Mouse (Mus musculus) CH12.LX (cell line): Measurements from ENCODE around the gene Micall2. TPM values are rescaled to one million over a fixed set of nuclear protein-coding genes. Genes with fewer than 3 reads are reported as not detected.

Experiments
- DNase-seq: peaks from one replicate; pipeline ENCODE4 v3.0.0-alpha.2; 2013; ENCODE audit errors: extremely low read depth
- H3K27ac ChIP-seq: 2 replicates; pipeline ENCODE4 v1.5.1; 2012; ENCODE audit warnings: low read depth, mild to moderate bottlenecking, control low read depth, moderate library complexity; ENCODE audit not compliant: insufficient read depth
- H3K27me3 ChIP-seq: replicated peaks from 2 replicates; pipeline ENCODE3; 2012; ENCODE audit warnings: inconsistent platforms
- H3K36me3 ChIP-seq, 2 experiments: replicated peaks in 1 of 2; 2 replicates each; pipeline versions ENCODE3 to v1.6.1; 2012; ENCODE audit warnings: inconsistent platforms in 1 of 2, low read length in 1 of 2, mild to moderate bottlenecking in 1 of 2, mixed read lengths in 1 of 2, moderate library complexity in 1 of 2; ENCODE audit not compliant: control insufficient read depth in 1 of 2, insufficient read depth in 1 of 2
- H3K4me1 ChIP-seq, 2 experiments: 2 replicates each; pipeline ENCODE4 v1.6.1; 2012; ENCODE audit warnings: inconsistent platforms in 1 of 2, moderate library complexity in 1 of 2; ENCODE audit not compliant: insufficient read depth in 2 of 2, control insufficient read depth in 1 of 2
- H3K4me2 ChIP-seq: 2 replicates; pipeline ENCODE4 v1.6.1; 2012; ENCODE audit warnings: low read depth, mild to moderate bottlenecking, control low read depth; ENCODE audit not compliant: poor library complexity, insufficient read depth, severe bottlenecking
- H3K4me3 ChIP-seq, 3 experiments: fragments of 150-350 bp in 1 of 3; sonication (generic) in 1 of 3; replicated peaks in 1 of 3; 2 replicates each; pipeline versions ENCODE3 to v1.5.1; 2011 to 2012; ENCODE audit warnings: low read depth in 2 of 3, low read length in 2 of 3, mild to moderate bottlenecking in 2 of 3, moderate library complexity in 2 of 3, control low read depth in 1 of 3, improper control_type of control experiment in 1 of 3, inconsistent platforms in 1 of 3, mixed read lengths in 1 of 3; ENCODE audit not compliant: poor library complexity in 1 of 3
- H3K79me2 ChIP-seq: replicated peaks from 2 replicates; pipeline ENCODE4 v1.6.1; 2012; ENCODE audit warnings: mild to moderate bottlenecking, moderate library complexity; ENCODE audit not compliant: control insufficient read depth, poor library complexity, insufficient read depth, severe bottlenecking; ENCODE audit errors: extremely low read depth
- H3K9ac ChIP-seq: 2 replicates; pipeline ENCODE4 v1.6.1; 2012; ENCODE audit warnings: low read depth, mild to moderate bottlenecking, control low read depth, moderate library complexity; ENCODE audit not compliant: insufficient read depth
- H3K9me3 ChIP-seq: replicated peaks from 2 replicates; pipeline ENCODE3; 2012; ENCODE audit warnings: low read length, inconsistent platforms, mixed read lengths
- BHLHE40 ChIP-seq: IDR thresholded peaks from 2 replicates; pipeline ENCODE4 v1.6.1; 2011; ENCODE audit warnings: mild to moderate bottlenecking, low read depth, low read length, improper control_type of control experiment
- CHD2 ChIP-seq: IDR thresholded peaks from 2 replicates; pipeline ENCODE4 v1.6.1; 2011; ENCODE audit warnings: low read length, improper control_type of control experiment
- CTCF ChIP-seq, 2 experiments: IDR thresholded peaks in 1 of 2; conservative IDR thresholded peaks in 1 of 2; 2 replicates each; pipeline ENCODE4 v1.5.1; 2011 to 2012; ENCODE audit warnings: low read depth in 2 of 2, low read length in 2 of 2, improper control_type of control experiment in 1 of 2, inconsistent platforms in 1 of 2, mild to moderate bottlenecking in 1 of 2, moderate library complexity in 1 of 2
- ELF1 ChIP-seq: IDR thresholded peaks from 2 replicates; pipeline ENCODE4 v1.6.1; 2014; ENCODE audit warnings: low read depth, mild to moderate bottlenecking, inconsistent platforms, low read length, improper control_type of control experiment
- GABPA ChIP-seq: IDR thresholded peaks from 2 replicates; pipeline ENCODE4 v1.6.1; 2012; ENCODE audit warnings: low read depth, low read length, improper control_type of control experiment, inconsistent platforms; ENCODE audit not compliant: insufficient replicate concordance
- HCFC1 ChIP-seq: IDR thresholded peaks from 2 replicates; pipeline ENCODE4 v1.6.1; 2012; ENCODE audit warnings: low read depth, mild to moderate bottlenecking, inconsistent platforms, low read length, improper control_type of control experiment
- IRF4 ChIP-seq: IDR thresholded peaks from 2 replicates; pipeline ENCODE4 v1.6.1; 2014; ENCODE audit warnings: low read depth, mild to moderate bottlenecking, inconsistent platforms, low read length, improper control_type of control experiment
- JUN ChIP-seq: IDR thresholded peaks from 2 replicates; pipeline ENCODE4 v1.6.1; 2011; ENCODE audit warnings: low read depth, mild to moderate bottlenecking, low read length, improper control_type of control experiment, moderate library complexity; ENCODE audit not compliant: insufficient read depth
- JUND ChIP-seq: conservative IDR thresholded peaks from 2 replicates; pipeline ENCODE4 v1.6.1; 2011; ENCODE audit warnings: low read depth, low read length, improper control_type of control experiment
- KAT2A ChIP-seq: IDR thresholded peaks from 2 replicates; pipeline ENCODE4 v1.6.1; 2012; ENCODE audit warnings: low read length, improper control_type of control experiment, inconsistent platforms; ENCODE audit not compliant: insufficient replicate concordance
- MAX ChIP-seq: IDR thresholded peaks from 2 replicates; pipeline ENCODE4 v1.6.1; 2011; ENCODE audit warnings: low read length, improper control_type of control experiment
- MAZ ChIP-seq: IDR thresholded peaks from 2 replicates; pipeline ENCODE4 v1.6.1; 2012; ENCODE audit warnings: low read depth, mild to moderate bottlenecking, inconsistent platforms, low read length, improper control_type of control experiment, moderate library complexity
- MEF2A ChIP-seq: IDR thresholded peaks from 2 replicates; pipeline ENCODE4 v1.6.1; 2014; ENCODE audit warnings: low read depth, mild to moderate bottlenecking, inconsistent platforms, low read length, improper control_type of control experiment, borderline replicate concordance
- MYC ChIP-seq: IDR thresholded peaks from 2 replicates; pipeline ENCODE4 v1.6.1; 2011; ENCODE audit warnings: low read depth, mild to moderate bottlenecking, improper control_type of control experiment, low read length
- NELFE ChIP-seq: IDR thresholded peaks from 2 replicates; pipeline ENCODE4 v1.6.1; 2011; ENCODE audit warnings: low read depth, low read length, improper control_type of control experiment
- PAX5 ChIP-seq: IDR thresholded peaks from 2 replicates; pipeline ENCODE4 v1.6.1; 2012; ENCODE audit warnings: low read length, inconsistent platforms, mixed read lengths
- POLR2A ChIP-seq: IDR thresholded peaks from 2 replicates; pipeline ENCODE4 v1.6.1; 2011; ENCODE audit warnings: low read depth, mild to moderate bottlenecking, improper control_type of control experiment, low read length
- POLR2AphosphoS2 ChIP-seq: IDR thresholded peaks from 2 replicates; pipeline ENCODE4 v1.6.1; 2011; ENCODE audit warnings: low read depth, low read length, improper control_type of control experiment
- SIN3A ChIP-seq: IDR thresholded peaks from 2 replicates; pipeline ENCODE4 v1.6.1; 2012; ENCODE audit warnings: low read length, improper control_type of control experiment, inconsistent platforms
- TBP ChIP-seq: conservative IDR thresholded peaks from 2 replicates; pipeline ENCODE4 v1.6.1; 2011; ENCODE audit warnings: low read depth, low read length, improper control_type of control experiment
- TCF12 ChIP-seq: IDR thresholded peaks from 2 replicates; pipeline ENCODE4 v1.6.1; 2014; ENCODE audit warnings: low read depth, mild to moderate bottlenecking, inconsistent platforms, low read length, improper control_type of control experiment
- USF2 ChIP-seq: conservative IDR thresholded peaks from 2 replicates; pipeline ENCODE4 v1.6.1; 2011; ENCODE audit warnings: low read depth, low read length, improper control_type of control experiment
- ZMIZ1 ChIP-seq: IDR thresholded peaks from 2 replicates; pipeline ENCODE4 v1.6.1; 2012; ENCODE audit warnings: low read depth, mild to moderate bottlenecking, inconsistent platforms, low read length, improper control_type of control experiment
- dilution Hi-C: fragments of 300-500 bp; cut with MboI; formaldehyde crosslinking; loops from 2 replicates; pipeline ENCODE4 v1.14.3; 2020; ENCODE audit warnings: low sequenced_read_pairs; ENCODE audit not compliant: extremely low pct_unique_long_range_greater_than_20kb, extremely low pct_ligation_motif_present
- in situ Hi-C: fragments of 300-500 bp; cut with MboI; formaldehyde crosslinking; loops from 3 replicates; pipeline ENCODE4 v1.14.3; 2019; ENCODE audit warnings: low sequenced_read_pairs, low pct_ligation_motif_present, low pct_unique_long_range_greater_than_20kb, mixed read lengths
- polyA plus RNA-seq: library from polyadenylated mRNA; unstranded; fragments of >175 nt; gene quantifications from 2 replicates; pipeline ENCODE4 v1.2.1, GENCODE M21; 2012; ENCODE audit warnings: low read depth; ENCODE audit not compliant: insufficient read length
- total RNA-seq, 2 experiments: library from RNA; depleted of rRNA; stranded (reverse); fragments of 300-350 nt in 1 of 2; fragments of >200 nt in 1 of 2; gene quantifications; 2 replicates each; pipeline ENCODE4 v1.2.3; 2012 to 2014

Micall2 gene
- total and polyA plus RNA-seq, 3 experiments = 1.3 to 3.0 (median 1.7) TPM

DNA sequence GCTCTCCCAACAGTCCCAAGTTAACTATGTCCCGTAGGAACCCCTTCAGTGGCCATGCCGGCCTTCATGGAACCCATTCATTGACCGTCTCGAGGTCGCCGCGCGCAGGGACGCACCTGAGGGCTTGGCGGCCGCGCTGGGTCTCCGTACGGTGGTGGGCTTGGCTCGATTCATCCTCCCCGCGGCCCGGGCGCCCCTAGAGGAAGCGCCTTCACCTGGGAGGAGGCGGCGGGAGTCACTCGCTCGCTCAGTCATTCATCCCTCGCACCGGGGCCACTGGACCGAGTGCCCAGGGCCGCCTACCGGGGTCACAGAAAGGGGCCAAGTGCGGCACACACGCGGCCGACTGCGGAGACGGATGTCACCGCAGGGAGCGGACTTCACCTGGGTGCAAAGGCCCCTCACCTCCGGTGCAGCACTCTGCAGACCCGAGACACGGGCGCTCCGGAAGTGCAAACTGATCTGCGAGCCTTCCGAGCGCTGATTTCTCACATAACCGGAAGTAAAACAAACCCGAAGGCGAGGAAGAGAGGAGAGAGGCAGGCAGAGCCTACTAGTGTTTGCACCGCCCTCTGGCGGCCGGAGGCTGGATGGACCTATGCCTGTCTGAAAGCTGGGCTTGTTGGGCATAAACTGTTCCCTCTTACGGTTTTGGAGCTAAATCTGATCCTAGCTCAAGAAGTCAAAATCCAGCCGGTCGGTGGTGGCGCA, 39.2 kb upstream of the Micall2 start, which contains the start of gene Ints1:
Ints1 (minus strand) TSS at position 459 of the 711 bp plus-strand sequence.
- Histone ChIP-seq H3K4me3 (peak within 1 kb of the TSS; percentile 84 to 95 (median 92)), H3K27me3 (no peaks in the 10 kb centered on the region), H3K9me3 (no peaks in the 10 kb centered on the region), H3K27ac (no peak within 1 kb of the TSS), H3K9ac (peak within 1 kb of the TSS; percentile 70), H3K4me2 (peak within 1 kb of the TSS; percentile 39; the same call in 1 of the 2 replicates), H3K79me2 (peaks cover 14% of the 10 kb centered on the region; the same call in 1 of the 2 replicates), H3K36me3 (peaks cover 34 to 37% of the 10 kb centered on the region in 2 experiments), H3K4me1 (peaks cover 9 to 27% of the 10 kb centered on the region in 2 experiments)
- dilution Hi-C loops (no loop called here), in situ Hi-C loops (no loop called here)
- DNase-seq = peak; percentile 96
- TF ChIP-seq IRF4 = 0 out of 2 replicates have a peak, but pooled peaks have one; percentile 53
- TF ChIP-seq HCFC1 = peak; percentile 97
- TF ChIP-seq NELFE = peak; percentile 90
- TF ChIP-seq TBP = peak; percentile 80; the same call in 1 of the 2 replicates
- peak; percentile 95 for TF ChIP-seq SIN3A
- TF ChIP-seq MYC = 0 out of 2 replicates have a peak, but pooled peaks have one; percentile 45
- TF ChIP-seq USF2 = no peak
- TF ChIP-seq POLR2AphosphoS2 = no peak
- peak; percentile 65 for TF ChIP-seq MAX
- TF ChIP-seq CHD2 = peak; percentile 89
- TF ChIP-seq MAZ = no peak
- peak; percentile 94; the same call in 1 of the 2 replicates for TF ChIP-seq KAT2A
- peak; percentile 89 for TF ChIP-seq ELF1
- TF ChIP-seq MEF2A = peak; percentile 72; the same call in 1 of the 2 replicates
- 0 out of 2 replicates have a peak, but pooled peaks have one; percentile 21 for TF ChIP-seq ZMIZ1
- TF ChIP-seq JUN = no peak
- 0 out of 2 replicates have a peak, but pooled peaks have one; percentile 29 for TF ChIP-seq BHLHE40
- peak; percentile 86 for TF ChIP-seq TCF12
- peak; percentile 96 for TF ChIP-seq GABPA
- peak; percentile 74 to 88 for TF ChIP-seq CTCF (conservative IDR thresholded peaks at IDR 0.05 in 1 of 2, IDR thresholded peaks at IDR 0.05 in 1 of 2; ENCODE audit: low read depth in 2 of 2, low read length in 2 of 2)
- no peak for TF ChIP-seq PAX5
- TF ChIP-seq JUND = 0 out of 2 replicates have a peak, but pooled peaks have one; percentile 23
- peak; percentile 90 for TF ChIP-seq POLR2A
